Mouse (Mus musculus): ENCODE results near the gene Stk10.

GRCm38 (mm10) chr11:32634842-32635241 lies 101.7 kb downstream of the Stk10 start:
- TF ChIP-seq POLR2A (IDR thresholded peaks at IDR 0.05; ENCODE audit: low read depth, low read length) (no peak), CTCF (conservative IDR thresholded peaks at IDR 0.05; ENCODE audit: insufficient read depth, insufficient read length, low read depth, low read length) (no peak)
